Mouse (Mus musculus): Measurements from ENCODE around the gene Ccdc184. TPM values are rescaled to one million over a fixed set of nuclear protein-coding genes. Genes with fewer than 3 reads are reported as not detected.

Ccdc184 gene
- polyA plus RNA-seq, 1 experiment: 0.18 TPM

DNA sequence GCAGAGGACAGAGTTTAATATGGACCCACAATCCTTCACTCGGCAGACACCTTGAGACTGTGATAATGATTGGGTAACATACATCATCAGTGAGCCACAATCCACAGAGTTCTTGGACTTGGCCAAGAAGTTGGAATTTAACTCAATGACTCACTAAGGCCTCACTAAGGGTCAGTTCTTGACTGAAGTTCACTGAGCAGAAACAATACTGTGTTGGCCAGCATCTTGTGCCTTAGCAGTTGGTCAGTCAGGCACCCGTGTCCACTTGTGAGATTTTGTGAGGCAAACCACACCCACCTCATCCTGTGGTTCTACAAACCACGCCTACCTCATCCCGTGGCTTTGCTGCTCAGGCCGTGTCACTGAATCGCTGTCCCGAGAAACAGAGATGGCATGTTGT is 42.7 kb downstream of the Ccdc184 start:
- TF ChIP-seq CTCF (IDR thresholded peaks at IDR 0.05; ENCODE audit: borderline replicate concordance, insufficient read depth, low read length): no peak
- TF ChIP-seq POLR2A (IDR thresholded peaks at IDR 0.05; ENCODE audit: low read depth, low read length): no peak
- H3K27ac ChIP-seq (ENCODE audit: insufficient read depth, low read length): no peak overlapping the region
- no peaks in the 10 kb centered on the region for H3K4me1 ChIP-seq (ENCODE audit: control insufficient read depth, insufficient read depth, low read length)
- H3K4me3 ChIP-seq (ENCODE audit: insufficient read depth, low read length): no peak overlapping the region

DNA sequence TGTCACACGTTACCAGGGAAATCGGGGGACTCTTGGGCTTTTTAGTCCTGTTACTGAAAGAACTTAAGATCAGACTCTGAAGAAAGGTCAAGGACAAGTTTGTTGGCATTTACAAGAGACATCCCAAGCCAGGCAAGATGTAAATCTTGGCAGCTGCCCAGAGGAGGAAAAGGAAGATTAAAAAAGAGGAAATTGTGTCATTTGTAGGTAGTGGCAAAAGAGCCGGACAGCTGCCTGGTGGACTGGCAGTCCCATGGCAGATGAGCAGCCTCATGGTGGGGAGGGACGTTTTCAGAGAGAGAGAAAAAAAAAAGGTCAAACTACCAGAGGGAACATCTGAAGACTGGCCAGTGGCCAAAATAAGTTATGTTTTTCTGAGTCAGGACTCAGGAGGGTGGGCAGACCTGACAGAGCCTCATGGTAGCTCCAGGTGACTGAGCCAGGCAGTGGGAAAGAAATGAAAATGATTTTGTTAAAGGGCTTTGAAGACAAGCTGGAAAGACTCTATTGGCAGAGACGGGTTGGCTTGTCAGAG is 46.4 kb downstream of the Ccdc184 start:
- TF ChIP-seq POLR2A (IDR thresholded peaks at IDR 0.05; ENCODE audit: low read depth, low read length) (no peak), CTCF (IDR thresholded peaks at IDR 0.05; ENCODE audit: borderline replicate concordance, insufficient read depth, low read length) (no peak)
- Histone ChIP-seq H3K27ac (ENCODE audit: insufficient read depth, low read length) (no peak overlapping the region), H3K4me1 (ENCODE audit: control insufficient read depth, insufficient read depth, low read length) (no peaks in the 10 kb centered on the region), H3K4me3 (ENCODE audit: insufficient read depth, low read length) (no peak overlapping the region)

DNA sequence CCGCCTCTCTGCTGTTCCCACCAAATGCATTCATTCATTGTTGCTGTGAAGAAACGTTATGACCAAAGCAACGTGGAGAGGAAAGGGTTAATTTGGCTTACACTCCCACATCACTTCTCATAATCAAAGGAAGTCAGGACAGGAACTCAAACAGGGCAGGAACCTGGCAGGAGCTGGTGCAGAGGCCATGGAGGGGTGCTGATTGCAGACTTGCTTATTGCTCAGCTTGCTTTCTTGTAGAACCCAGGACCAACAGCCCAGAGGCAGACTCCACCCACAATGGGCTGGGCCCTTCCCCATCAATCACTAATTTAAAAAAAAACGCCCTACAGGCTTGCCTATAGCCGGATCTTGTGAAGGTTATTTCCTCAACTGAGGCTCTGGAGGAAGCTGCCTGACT is 47.2 kb downstream of the Ccdc184 start:
- Histone ChIP-seq H3K27ac (ENCODE audit: insufficient read depth, low read length) (no peak overlapping the region), H3K4me3 (ENCODE audit: insufficient read depth, low read length) (no peak overlapping the region)
- TF ChIP-seq POLR2A (IDR thresholded peaks at IDR 0.05; ENCODE audit: low read depth, low read length): no peak
- TF ChIP-seq CTCF (IDR thresholded peaks at IDR 0.05; ENCODE audit: borderline replicate concordance, insufficient read depth, low read length): no peak

More for the DNA sequence above, 47.2 kb downstream of the Ccdc184 start:
- no peaks in the 10 kb centered on the region for H3K4me1 ChIP-seq (ENCODE audit: control insufficient read depth, insufficient read depth, low read length)

Other genes with a start within 250 kb of the Ccdc184 start
- gene Tmem106c, start 203.0 kb upstream of the Ccdc184 start, polyA plus RNA-seq (2011; ENCODE audit: insufficient read length, low read depth, missing spikeins): 29.1 and 32.0 TPM in 2 replicates
- 12.7 and 31.5 TPM in 2 replicates for gene Col2a1, start 162.5 kb upstream of the Ccdc184 start, polyA plus RNA-seq (2011; ENCODE audit: insufficient read length, low read depth, missing spikeins)
- 20.6 and 24.4 TPM in 2 replicates for gene Pfkm, start 74.6 kb upstream of the Ccdc184 start, polyA plus RNA-seq (2011; ENCODE audit: insufficient read length, low read depth, missing spikeins)
- 23.3 and 30.6 TPM in 2 replicates for gene Senp1, start 73.4 kb upstream of the Ccdc184 start, polyA plus RNA-seq (2011; ENCODE audit: insufficient read length, low read depth, missing spikeins)
- 26.8 and 31.5 TPM in 2 replicates for gene Asb8, start 1.5 kb upstream of the Ccdc184 start, polyA plus RNA-seq (2011; ENCODE audit: insufficient read length, low read depth, missing spikeins)
- gene Olfr288, start 28.4 kb downstream of the Ccdc184 start, polyA plus RNA-seq (2011; ENCODE audit: insufficient read length, low read depth, missing spikeins): not detected in 2 replicates
- not detected in 2 replicates for gene Gm44579, start 53.8 kb downstream of the Ccdc184 start, polyA plus RNA-seq (2011; ENCODE audit: insufficient read length, low read depth, missing spikeins)
- not detected in 2 replicates for gene Olfr287, start 53.9 kb downstream of the Ccdc184 start, polyA plus RNA-seq (2011; ENCODE audit: insufficient read length, low read depth, missing spikeins)
- not detected in 2 replicates for gene Olfr286, start 67.3 kb downstream of the Ccdc184 start, polyA plus RNA-seq (2011; ENCODE audit: insufficient read length, low read depth, missing spikeins)
- gene H1fnt, start 90.1 kb downstream of the Ccdc184 start, polyA plus RNA-seq (2011; ENCODE audit: insufficient read length, low read depth, missing spikeins): not detected in 2 replicates
- 0.38 and 0.40 TPM in 2 replicates for gene Zfp641, start 129.0 kb downstream of the Ccdc184 start, polyA plus RNA-seq (2011; ENCODE audit: insufficient read length, low read depth, missing spikeins)
- not detected in 2 replicates for gene Olfr285, start 150.2 kb downstream of the Ccdc184 start, polyA plus RNA-seq (2011; ENCODE audit: insufficient read length, low read depth, missing spikeins)
- gene Olfr284, start 173.8 kb downstream of the Ccdc184 start, polyA plus RNA-seq (2011; ENCODE audit: insufficient read length, low read depth, missing spikeins): not detected in 2 replicates
- not detected in 2 replicates for gene Olfr283, start 213.8 kb downstream of the Ccdc184 start, polyA plus RNA-seq (2011; ENCODE audit: insufficient read length, low read depth, missing spikeins)